Mouse (Mus musculus): ENCODE data around the gene Fxyd2. TPM values are rescaled to one million over a fixed set of nuclear protein-coding genes. Genes with fewer than 3 reads are reported as not detected.

Gene Fxyd2
- total RNA-seq, 2 experiments from 2014 or later = not detected

Other genes starting within 250 kb of the Fxyd2 start
- not detected in 2 replicates for gene BC049352, start 217.7 kb upstream of the Fxyd2 start, total RNA-seq (2015; ENCODE audit: low replicate concordance)
- gene BC049352, start 217.7 kb upstream of the Fxyd2 start, total RNA-seq (2017; ENCODE audit: low replicate concordance) = not detected in 2 replicates
- not detected in 2 replicates for gene Tmprss4, start 195.6 kb upstream of the Fxyd2 start, total RNA-seq (2015; ENCODE audit: low replicate concordance)
- not detected in 2 replicates for gene Tmprss4, start 195.6 kb upstream of the Fxyd2 start, total RNA-seq (2017; ENCODE audit: low replicate concordance)
- 4.6 and 4.8 TPM in 2 replicates for gene Il10ra, start 130.5 kb upstream of the Fxyd2 start, total RNA-seq (2015; ENCODE audit: low replicate concordance)
- 5.0 and 8.8 TPM in 2 replicates for gene Il10ra, start 130.5 kb upstream of the Fxyd2 start, total RNA-seq (2017; ENCODE audit: low replicate concordance)
- not detected in 2 replicates for gene Tmprss13, start 80.6 kb upstream of the Fxyd2 start, total RNA-seq (2015; ENCODE audit: low replicate concordance)
- not detected in 2 replicates for gene Tmprss13, start 80.6 kb upstream of the Fxyd2 start, total RNA-seq (2017; ENCODE audit: low replicate concordance)
- gene Fxyd6, start 29.5 kb upstream of the Fxyd2 start, total RNA-seq (2015; ENCODE audit: low replicate concordance) = not detected in 2 replicates
- gene Fxyd6, start 29.5 kb upstream of the Fxyd2 start, total RNA-seq (2017; ENCODE audit: low replicate concordance) = not detected in 2 replicates
- gene Dscaml1, start 27.0 kb downstream of the Fxyd2 start, total RNA-seq (2015; ENCODE audit: low replicate concordance) = not detected in 2 replicates
- not detected in 2 replicates for gene Dscaml1, start 27.0 kb downstream of the Fxyd2 start, total RNA-seq (2017; ENCODE audit: low replicate concordance)

Measured in erythroblast, adult 5-6 weeks (primary cell).